Mouse (Mus musculus) adrenal gland (tissue): Measurements from ENCODE around the gene Tango6.

ENCODE experiments used
- intact Hi-C: fragments of 180-260 bp; cut with DNase I; formaldehyde crosslinking; loops from one replicate; pipeline ENCODE4 v1.15.1; 2025

Gene Tango6

GRCm38 (mm10) chr8:106810406-106810805 is 127.5 kb downstream of the Tango6 start:
- intact Hi-C loops = no loop called here

DNA sequence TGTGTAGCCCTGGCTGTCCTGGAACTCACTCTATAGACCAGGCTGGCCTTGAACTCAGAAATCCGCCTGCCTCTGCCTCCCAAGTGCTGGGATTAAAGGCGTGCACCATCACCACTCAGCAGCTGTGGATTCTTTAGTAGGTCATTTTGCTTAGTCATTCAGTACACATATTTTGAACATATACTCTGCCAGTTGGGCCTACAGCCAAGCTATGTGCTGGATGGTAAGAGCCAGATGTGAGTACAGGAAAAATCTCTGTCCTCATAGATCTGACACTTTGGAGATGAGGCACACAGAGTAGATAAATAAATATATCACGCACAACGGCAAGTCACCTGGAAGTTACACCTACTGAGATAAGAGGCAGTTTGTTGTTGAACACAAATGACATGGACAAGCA is 129.7 kb downstream of the Tango6 start:
- intact Hi-C loops = no loop called here

DNA sequence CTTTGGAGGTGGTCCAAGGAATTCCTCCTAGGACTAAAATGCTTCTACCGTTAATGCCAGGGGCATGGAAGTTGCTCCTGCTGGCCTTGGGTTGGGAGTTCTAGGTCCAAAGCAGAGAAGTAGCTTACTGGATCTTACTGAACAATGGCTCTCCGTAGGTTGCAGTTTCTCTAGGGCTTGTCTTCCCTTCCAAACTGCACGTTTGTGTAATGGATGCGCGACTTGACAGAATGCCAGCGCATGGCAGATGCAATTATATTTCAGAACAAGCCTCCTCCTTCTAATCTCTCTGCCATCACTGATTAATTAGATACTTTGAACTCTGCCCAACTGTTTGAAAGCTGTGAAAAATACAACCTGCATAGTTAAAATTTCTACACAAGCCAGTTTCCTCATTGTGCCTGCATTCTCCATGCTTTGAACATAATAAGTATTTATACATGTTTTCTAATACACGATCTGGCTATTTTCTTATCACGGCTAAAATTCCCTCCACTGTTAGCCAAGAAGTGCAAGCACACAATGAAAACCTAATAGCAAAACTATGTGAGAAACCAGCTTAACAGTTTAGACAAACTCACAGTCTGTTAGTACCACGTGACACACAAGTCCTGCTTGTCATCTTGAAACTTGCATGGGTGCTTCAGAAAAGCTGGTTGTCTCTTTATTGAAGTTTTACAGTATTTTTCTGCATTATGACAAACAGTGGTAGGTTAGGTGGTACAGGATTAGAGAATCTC is 133.7 kb downstream of the Tango6 start:
- intact Hi-C loops = no loop called here

GRCm38 (mm10) chr8:106817171-106817545 is 134.3 kb downstream of the Tango6 start:
- intact Hi-C loops = no loop called here

DNA sequence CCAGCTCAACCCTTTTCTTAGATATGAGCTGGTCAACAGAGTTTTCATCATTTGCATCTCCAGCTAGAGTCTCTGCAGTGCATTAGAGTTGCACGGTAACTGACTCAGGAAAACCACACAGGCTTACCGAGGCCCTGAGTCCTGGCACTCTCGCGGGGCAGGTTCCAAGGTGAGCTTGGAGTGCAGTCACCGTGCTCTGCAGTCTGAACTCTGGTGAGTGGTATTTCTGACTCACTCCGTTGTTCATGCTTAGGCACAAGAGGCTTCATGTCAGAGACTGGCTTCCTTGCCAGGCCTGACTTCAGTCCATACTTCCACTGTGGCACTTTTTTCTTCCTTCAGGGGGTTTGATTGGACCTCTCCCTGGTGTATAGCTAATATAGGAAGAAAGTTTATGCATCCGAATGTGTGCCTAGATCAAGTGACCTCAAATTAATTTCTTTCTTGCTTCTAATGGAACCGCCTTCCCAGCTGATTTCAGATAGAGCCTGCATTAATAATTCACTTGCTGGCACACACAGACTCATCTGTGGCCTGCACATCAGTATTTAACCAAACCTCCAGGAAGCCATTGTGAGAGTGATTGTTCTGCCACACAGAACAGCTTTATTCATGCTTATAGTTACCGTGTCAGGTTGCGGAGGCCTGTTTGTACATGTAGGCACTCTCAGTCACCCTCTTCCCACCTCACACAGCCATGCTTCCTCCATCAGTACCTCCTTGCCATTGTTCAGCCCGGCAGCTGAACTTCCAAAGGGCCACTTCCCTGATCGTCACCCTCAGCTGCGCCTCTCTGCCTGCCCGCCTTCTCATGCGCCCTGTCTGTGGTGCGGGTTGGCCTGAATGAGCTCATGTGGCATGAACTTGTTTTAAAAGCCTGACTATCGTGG is 136.0 kb downstream of the Tango6 start:
- intact Hi-C loops = no loop called here

DNA sequence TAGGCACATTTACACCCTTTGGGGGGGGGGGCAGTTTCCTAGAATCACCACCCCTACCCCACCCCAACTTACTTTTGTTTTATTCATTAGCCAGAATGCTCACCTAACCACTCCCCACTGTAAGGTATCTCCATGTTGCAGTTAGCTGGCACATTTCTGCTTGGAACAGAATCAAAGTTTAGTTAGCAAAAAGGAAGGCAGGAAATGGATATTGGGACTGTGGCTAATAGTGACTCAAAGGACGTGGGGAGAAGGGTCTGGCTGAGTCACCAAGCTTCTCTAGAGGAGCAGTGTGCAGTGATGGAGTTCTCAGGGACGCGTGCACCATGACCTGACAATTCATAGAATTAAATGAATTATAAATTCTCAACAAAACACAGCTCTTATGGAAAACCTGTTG is 136.7 kb downstream of the Tango6 start:
- intact Hi-C loops = no loop called here

DNA sequence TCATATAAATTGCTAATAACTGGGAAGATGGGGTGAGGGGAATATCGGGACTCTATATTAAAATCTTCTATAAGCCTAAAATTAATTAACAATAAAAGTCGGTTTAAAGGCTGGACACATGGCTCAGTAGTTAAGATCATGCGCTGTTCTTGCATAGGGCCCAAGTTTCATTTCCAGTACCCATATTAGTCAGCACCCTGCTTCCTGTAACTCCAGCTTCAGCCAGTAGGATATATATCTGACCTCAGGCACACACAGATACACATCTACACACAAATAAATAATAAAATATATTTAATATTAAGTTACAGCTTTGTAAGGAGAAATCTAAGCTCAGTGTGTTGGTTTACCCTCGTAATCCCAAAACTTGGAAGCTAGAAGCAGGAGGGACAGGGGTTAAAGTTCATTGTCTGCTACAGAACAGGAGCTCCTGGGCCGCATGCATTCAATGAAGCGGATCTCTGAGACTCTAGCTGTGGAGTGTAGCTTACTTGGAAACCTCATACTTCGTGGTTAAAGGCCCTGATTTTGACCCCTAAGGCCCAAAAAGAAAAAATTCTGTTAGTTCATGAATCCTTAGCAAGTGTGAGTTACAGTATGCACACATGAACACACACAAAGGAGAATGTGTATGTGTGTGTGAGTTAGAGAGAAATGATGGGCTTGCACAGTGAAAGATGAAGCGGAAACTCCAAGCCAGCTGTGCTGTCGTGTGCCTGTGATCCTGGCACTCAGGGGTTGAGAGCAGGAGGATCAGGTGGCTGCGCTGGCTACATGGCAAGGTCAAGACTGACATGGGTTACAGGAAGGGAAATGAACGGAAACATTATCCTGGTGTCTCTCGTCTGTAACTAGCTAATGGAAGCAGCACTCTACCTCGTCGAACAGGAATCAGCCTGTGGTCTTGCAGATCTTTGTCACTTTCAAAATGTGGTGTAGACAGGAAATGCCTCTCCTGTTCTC is 138.0 kb downstream of the Tango6 start:
- intact Hi-C loops = no loop called here

- intact Hi-C loops = no loop called here
Observed at GRCm38 (mm10) chr8:106828921-106829320, 146.1 kb downstream of the Tango6 start.

GRCm38 (mm10) chr8:106829526-106830045 is 146.7 kb downstream of the Tango6 start:
- intact Hi-C loops = no loop called here

- intact Hi-C loops = no loop called here
Observed at GRCm38 (mm10) chr8:106834899-106835298, 152.0 kb downstream of the Tango6 start.

- intact Hi-C loops = no loop called here
Observed at GRCm38 (mm10) chr8:106836525-106836924, 153.7 kb downstream of the Tango6 start.

DNA sequence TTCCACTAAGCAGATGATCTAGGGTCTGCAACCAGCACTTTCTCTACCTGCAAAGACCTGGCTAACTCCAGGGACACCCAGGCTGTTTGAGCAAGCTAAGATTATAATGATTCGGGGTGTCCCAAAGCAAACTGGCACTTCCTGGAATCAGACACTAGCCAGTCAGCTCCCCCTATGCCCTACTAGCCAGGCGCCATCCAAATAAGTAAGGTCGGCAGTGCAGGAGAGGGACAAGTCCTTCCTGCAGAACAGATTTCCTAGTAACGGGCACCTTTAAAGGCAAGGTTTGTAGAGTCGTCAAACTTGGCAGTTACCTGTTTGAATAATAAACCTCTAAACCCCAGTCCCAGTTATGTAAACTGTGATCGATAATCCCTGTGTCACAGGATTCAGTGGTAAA is 155.9 kb downstream of the Tango6 start:
- intact Hi-C loops = no loop called here

- intact Hi-C loops = no loop called here
Observed at GRCm38 (mm10) chr8:106839209-106840001, 156.5 kb downstream of the Tango6 start.

GRCm38 (mm10) chr8:106850034-106850433 is 167.2 kb downstream of the Tango6 start:
- intact Hi-C loops = no loop called here

- intact Hi-C loops = no loop called here
Observed at GRCm38 (mm10) chr8:106854534-106855241, 171.8 kb downstream of the Tango6 start.

DNA sequence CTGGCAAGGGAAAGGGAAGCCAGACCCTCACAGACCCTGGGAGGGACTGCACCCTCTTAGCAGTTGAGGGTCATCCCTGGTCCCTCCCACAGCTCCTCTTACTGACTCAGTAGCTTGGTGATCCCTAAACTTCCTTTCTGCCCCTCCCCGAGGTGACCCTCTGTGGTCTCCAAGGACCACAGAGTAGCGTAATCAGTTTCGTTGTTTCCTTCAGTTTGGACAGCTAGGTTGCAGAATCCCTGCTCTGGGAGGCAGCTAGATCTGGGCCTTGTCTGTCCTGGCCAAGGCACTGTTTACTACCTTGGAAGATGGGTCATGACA is 172.3 kb downstream of the Tango6 start:
- intact Hi-C loops = no loop called here

GRCm38 (mm10) chr8:106862845-106863244 is 180.0 kb downstream of the Tango6 start:
- intact Hi-C loops = no loop called here

DNA sequence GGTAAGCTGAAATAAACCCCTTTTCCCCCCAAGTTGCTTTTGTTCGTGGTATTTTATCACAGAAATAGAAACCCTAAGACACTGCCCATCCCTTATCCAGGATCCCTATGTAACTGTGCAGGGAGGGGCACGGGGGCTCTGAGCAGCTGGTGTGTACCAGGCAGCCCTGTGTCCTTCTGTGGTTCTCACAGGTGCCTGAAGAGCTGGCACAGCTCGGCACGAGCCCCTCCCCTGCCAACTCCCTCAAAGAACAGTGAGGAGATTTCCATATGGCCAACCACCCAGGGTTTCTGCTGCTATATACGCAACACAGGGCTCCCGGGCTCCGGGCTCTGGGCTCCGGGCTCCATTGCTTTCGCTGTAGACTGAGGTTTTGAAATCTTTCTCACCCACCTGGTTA is 182.5 kb downstream of the Tango6 start:
- intact Hi-C loops = no loop called here

DNA sequence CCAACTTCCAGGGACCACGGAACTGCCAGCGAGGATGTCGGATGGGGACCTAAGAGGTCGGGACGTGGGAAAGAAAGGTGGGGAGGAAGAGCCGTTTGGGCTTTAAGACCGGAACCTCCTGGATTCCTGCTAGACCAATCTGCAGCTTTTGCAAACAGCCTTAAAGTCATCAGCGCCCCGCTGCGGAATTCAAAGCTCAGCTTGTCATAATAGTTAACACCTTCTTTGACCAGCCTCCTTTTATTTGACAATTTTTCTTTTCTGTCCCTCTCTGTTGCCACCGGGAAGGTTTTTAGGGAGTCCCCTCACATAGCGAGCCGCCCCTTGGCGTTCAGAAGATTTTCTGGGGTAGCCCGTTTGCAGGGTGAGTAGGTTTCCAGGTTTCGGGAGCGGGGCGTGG is 187.2 kb downstream of the Tango6 start, which contains the start of gene Has3:
Gene Has3, plus strand, starts transcription at position 192 of the 400 bp plus-strand sequence.
- intact Hi-C loops = no loop called here
